Mouse (Mus musculus) thymus, postnatal 0 days (tissue): Measurements from ENCODE around the gene Zfp653. TPM values are rescaled to one million over a fixed set of nuclear protein-coding genes. Genes with fewer than 3 reads are reported as not detected.

Experiments used
- DNase-seq: peaks from one replicate; pipeline ENCODE4 v3.0.0-alpha.2; 2015; ENCODE audit warnings: low spot score
- polyA plus RNA-seq: library from polyadenylated mRNA; unstranded; fragments of >200 nt; fragmentation: Nextera tagmentation; extraction: Ambion mirVana; gene quantifications from 2 replicates; pipeline ENCODE4 v1.2.1, GENCODE M21; 2015

The Zfp653 gene
- polyA plus RNA-seq, 1 experiment from 2014 or later = 9.6 TPM

DNA sequence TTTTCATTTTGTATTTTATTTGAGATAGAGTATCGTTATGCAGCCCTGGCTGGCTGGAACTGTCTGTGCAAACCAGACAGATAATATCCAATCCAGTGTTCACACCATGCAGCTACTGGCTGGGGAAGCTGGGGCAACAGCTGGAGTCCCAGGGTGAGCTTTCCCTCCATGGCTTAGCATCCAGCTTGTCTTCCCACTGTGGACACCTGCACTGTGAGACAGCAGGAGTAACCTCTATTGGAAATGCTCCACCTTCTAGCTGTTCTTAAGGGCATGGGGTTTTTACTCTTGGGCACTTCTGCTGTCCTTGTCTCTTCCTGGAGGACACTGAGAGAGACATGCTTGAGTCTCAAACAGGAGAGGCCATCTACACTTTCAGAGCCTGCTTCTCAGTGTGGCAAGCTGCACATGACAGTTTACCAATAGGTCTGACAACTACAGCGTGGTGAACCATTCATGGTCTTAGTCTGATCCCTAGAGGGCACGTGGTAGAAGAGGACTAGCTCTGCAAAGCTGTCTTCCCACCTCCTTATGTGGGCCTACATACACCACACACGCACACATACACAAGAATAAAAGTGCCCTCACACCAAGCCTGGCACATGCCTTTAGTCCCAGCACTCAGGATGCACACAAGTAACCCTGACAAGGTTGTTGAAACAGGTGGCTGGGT is 1.2 kb downstream of the Zfp653 start:
- no peak for DNase-seq

DNA sequence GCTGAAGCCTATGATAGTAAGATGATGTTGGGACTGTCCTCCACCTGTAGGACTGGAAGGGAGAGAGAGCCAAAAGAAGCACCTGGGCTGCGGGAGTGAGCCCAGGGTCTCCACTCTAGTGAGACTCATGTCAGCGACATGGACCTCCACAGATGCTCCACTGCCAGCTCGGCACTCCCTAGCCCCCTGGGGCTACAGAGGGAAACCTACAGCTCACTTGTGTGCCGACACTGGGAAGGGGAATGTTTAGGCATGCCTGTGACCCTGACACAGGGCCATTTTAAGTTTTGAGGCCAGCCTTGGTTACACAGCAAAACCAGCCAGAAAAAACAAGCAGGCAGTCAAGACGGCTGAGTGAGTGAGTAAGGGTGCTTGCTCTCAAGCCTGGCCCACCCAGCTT is 4.0 kb downstream of the Zfp653 start:
- no peak for DNase-seq

DNA sequence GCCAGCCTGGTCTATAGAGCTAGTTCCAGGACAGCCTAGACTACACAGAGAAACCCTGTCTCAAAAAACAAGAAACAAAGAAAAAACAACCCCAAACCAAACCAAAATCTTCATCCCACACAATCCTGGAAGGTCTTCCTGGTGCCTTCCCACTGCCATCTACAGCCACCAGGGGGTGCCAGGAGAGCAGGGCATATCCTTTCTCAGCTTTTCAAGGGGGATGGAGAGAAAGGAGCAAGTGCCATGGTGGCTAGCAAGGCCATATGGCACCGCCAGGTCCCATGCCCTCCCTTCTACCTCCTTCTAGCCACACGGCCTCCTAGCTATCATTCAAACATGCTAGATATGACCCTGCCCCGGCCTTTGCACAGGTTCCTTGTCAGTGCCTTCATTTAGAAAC is 4.7 kb downstream of the Zfp653 start:
- peak; percentile 59 for DNase-seq

GRCm38 (mm10) chr9:22065642-22066041 is 5.5 kb downstream of the Zfp653 start:
- no peak for DNase-seq

DNA sequence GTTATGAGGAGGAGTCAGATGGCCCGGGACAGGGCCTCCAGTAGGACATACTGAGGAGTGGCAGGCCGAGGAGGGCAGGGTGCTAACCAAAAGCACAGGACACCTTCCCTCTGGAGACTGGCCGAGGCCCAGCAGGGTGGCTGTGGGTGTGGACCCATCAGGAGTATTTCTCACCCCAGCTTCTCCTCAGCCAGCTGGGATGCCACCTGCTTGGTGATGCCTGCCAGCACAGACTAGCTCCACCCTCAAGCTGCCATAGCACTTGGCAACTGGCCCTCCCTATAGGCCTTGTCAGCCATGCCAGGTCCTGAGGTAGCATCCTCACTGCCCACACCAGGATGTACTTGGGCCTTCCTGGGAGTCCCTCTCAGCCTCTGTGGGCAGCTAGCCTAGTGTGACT is 6.8 kb downstream of the Zfp653 start:
- no peak for DNase-seq

DNA sequence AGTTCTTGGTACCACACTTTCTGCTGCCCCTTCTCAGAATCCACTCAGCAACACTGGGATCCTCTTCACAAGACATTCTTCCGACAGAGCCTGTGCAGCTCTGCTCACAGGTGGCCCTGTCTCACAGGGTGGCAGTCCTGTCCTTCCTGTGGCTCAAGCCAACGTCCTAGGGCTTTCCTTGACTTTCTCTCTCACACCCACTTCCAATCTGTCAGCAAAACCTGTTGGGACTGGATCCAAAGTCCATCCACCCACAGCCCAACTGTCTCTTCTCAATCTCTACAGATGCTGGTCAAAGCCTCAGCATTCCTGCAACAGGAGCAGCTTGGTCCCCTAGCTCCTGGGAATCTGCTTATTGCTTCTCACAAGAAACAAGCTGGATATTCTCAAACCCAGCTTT is 9.8 kb downstream of the Zfp653 start:
- DNase-seq = no peak

DNA sequence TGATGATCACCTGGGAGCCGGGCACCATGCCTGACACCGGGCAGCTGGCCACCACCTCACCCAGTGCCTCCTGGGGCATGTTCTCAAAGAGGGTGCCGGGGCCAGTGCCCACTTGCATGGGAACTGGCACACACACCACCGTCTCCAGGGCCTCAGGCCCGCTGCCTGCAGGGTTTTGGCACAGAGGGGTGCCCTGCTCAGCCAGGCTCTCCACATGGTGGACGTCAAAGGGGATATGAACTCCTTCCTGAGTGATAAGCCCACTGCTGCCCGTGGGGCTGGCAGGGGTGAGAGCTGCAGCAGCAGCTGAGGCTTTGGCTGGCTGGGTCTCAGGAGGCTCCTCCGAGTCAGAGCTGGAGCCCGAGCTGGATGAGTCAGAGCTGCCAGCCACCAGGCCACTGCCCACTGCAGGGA is 13.2 kb downstream of the Zfp653 start:
- no peak for DNase-seq

DNA sequence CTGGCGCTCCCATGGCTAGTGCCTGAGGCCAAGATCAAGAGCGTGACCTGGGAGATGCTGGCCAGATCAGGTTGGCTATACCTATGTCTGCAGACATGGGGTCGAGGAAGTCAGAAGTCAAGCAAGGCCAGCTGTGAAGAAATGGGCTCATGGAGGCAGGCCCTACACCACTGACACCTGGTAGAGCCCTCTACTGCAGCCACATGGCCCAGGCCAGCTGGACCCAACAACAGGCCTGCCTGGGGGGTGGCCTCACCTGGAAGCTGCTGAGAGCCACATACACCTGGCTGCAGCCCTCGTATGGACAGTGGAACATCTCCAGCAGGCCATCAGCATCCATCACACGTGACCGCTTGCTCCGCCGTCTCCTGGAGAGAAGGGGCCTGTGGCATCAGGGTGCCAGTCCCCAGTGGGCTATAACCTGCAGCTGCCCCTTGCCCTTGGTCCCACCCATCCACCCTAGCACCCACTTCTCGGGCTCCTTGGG is 14.1 kb downstream of the Zfp653 start:
- DNase-seq = no peak

- no peak for DNase-seq
These were observed 14.8 kb downstream of the Zfp653 start for GRCm38 (mm10) chr9:22056303-22056910.

GRCm38 (mm10) chr9:22055713-22056112 is 15.5 kb downstream of the Zfp653 start:
- no peak for DNase-seq

DNA sequence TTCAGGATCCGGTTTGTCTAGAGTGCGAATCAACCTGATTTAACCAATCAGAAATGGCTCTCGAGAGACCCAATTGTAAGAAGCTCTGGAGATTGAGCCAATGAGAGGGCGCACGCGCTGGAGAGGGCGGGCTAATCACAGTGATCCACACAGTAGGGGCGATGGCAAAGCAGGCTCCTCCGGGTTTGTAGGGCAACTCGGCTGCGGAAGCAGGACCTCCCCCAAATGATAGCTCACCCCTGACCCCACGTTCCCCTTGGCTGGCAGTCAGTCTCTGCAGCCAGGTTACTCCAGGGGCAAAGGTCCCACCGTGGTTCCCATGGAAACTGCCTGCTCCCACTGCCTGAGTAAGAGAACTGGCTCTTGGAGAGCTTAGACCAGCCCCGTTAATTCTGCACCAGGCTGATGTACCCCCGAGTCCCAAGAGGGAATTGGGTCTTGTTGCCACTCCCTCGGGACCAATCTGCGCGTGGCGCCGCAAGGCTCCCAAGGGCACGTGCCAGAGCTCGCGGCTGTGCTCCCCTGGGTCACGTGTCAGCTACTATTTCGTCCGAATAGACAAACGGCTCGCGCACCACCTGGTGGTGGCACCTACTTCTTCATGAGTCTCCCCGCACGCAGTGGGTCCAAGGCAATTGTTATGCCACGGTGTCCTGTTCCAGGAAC is 16.6 kb downstream of the Zfp653 start:
- peak; percentile 86 for DNase-seq

DNA sequence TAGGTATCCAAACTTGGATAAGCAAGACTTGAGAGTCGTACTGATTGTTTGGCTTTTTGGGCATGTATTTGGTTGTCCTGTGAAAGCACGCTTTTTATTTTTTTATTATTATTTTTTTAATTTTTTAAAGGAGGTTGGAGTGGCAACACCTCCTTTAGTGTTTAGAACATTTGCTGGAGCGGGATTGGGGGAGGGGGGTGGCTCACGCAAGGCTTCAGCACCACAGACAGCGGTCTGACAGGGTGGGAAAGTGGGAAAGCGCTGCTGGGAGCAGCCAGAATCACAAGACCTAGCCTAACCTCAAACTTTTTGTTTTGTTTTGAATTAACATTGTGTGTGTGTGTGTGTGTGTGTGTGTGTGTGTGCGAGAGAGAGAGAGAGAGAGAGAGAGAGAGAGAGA is 17.5 kb downstream of the Zfp653 start:
- no peak for DNase-seq

DNA sequence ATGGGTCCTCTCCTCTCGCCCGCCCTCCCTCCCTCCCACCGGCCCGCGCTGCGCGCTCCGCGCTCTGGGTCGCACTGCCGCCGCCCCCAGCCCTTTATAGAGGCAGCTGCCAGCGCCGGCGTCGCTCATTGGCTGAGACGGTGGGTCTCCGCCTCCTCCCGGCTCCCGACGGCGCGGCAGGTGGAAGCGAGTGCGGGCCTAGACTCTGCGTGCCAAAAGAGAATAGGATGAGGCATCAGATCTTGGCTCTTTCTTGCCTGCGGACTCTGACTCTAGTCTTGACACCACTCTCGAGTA is 19.3 kb downstream of the Zfp653 start, which contains the start of gene Elavl3:
Gene Elavl3 (minus strand): TSS at position 66 of the 297 bp plus-strand sequence.
- peak; percentile 49 for DNase-seq

- no peak for DNase-seq
These were observed 19.8 kb downstream of the Zfp653 start for GRCm38 (mm10) chr9:22051161-22051957.

GRCm38 (mm10) chr9:22050351-22050889 is 20.8 kb downstream of the Zfp653 start:
- peak; percentile 26 for DNase-seq

GRCm38 (mm10) chr9:22049721-22050270 is 21.4 kb downstream of the Zfp653 start:
- no peak for DNase-seq

- no peak for DNase-seq
These were observed 21.9 kb downstream of the Zfp653 start for GRCm38 (mm10) chr9:22049315-22049714.

- DNase-seq = no peak
These were observed 23.8 kb downstream of the Zfp653 start for GRCm38 (mm10) chr9:22047329-22047728.

DNA sequence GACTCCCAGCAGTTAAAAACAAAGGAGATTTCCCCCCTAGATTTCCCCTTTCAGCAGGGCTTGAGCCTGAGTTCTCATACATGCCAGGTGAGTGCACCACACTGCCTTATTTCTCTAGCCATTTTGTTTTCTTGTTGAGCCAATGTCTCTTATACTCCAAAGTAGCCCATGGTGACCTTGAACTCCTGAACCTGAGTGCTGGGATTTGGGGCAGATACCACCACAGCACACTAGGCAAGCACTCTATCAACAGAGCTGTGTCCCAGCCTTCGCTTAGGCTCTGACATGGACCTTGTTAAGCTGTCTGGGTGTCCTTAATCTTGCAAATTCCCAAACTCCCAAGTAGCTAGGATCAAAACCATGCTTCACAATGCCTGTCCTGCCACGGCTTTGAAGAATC is 29.3 kb downstream of the Zfp653 start:
- DNase-seq = no peak

DNA sequence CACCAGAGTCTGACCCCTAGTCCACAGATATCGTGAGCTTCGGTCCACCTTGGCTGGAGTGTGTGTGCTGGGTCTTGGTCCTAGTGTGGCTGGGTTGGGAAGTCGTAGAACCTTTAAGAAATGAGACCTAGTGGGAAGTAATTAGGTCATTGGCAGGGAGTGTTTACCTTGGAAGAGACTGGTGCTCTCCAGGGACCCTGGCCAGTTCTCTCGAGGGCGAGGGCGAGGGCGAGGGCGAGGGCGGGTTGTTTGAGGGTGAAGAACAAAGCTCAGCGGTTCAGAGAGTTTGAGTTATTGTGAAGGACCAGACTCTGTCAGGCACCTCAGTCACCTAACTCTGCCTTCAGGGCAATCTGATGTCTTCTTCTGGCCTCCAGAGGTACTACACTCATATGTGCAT is 33.4 kb downstream of the Zfp653 start:
- DNase-seq = no peak
